Mouse (Mus musculus): Measurements from ENCODE around the gene Gm6526. TPM values are rescaled to one million over a fixed set of nuclear protein-coding genes. Genes with fewer than 3 reads are reported as not detected.

Gene Gm6526
- polyA plus RNA-seq (2017; shearing (Covaris generic)), result under 1 TPM in 1 of 2 experiments, not detected in 1; 0.16 TPM

GRCm38 (mm10) chr14:43747566-43747965, at the start of gene Gm6526:
Gm6526 (plus strand) TSS chr14:43747866.

GRCm38 (mm10) chr14:43727385-43727784, 20.3 kb upstream of the Gm6526 start, which contains the start of gene Gm16506:
Gm16506 (minus strand) TSS chr14:43727485.

GRCm38 (mm10) chr14:43784645-43785044, 37.0 kb downstream of the Gm6526 start, which contains the start of gene Gm8180:
Gm8180 (minus strand) TSS chr14:43784745.

Other genes starting within 250 kb of the Gm6526 start
- gene Gm5799, start 204.3 kb upstream of the Gm6526 start, polyA plus RNA-seq (2017; shearing (Covaris generic)), result not detected
- gene Gm17654, start 168.7 kb upstream of the Gm6526 start, polyA plus RNA-seq (2017; shearing (Covaris generic)), result not detected
- not detected for gene Gm10375, start 139.9 kb upstream of the Gm6526 start, polyA plus RNA-seq (2017; shearing (Covaris generic))
- not detected for gene Gm8165, start 70.7 kb upstream of the Gm6526 start, polyA plus RNA-seq (2017; shearing (Covaris generic))
- under 1 TPM; 0.63 to 0.66 TPM for gene Gm7324, start 50.0 kb upstream of the Gm6526 start, polyA plus RNA-seq (2017; shearing (Covaris generic))
- gene Gm16506, start 20.4 kb upstream of the Gm6526 start, polyA plus RNA-seq (2017; shearing (Covaris generic)), result not detected
- gene Gm8180, start 36.9 kb downstream of the Gm6526 start, polyA plus RNA-seq (2017; shearing (Covaris generic)), result not detected
- gene Ear1, start 127.7 kb downstream of the Gm6526 start, polyA plus RNA-seq (2017; shearing (Covaris generic)), result 1 to 10 TPM in 1 of 2 experiments, under 1 TPM in 1; 0.27 to 3.4 TPM
- not detected for gene Ear10, start 175.7 kb downstream of the Gm6526 start, polyA plus RNA-seq (2017; shearing (Covaris generic))
- under 1 TPM; 0.08 to 0.58 TPM for gene Gm8113, start 177.5 kb downstream of the Gm6526 start, polyA plus RNA-seq (2017; shearing (Covaris generic))
- gene Ang5, start 209.2 kb downstream of the Gm6526 start, polyA plus RNA-seq (2017; shearing (Covaris generic)), result not detected

Data from activated CD4-positive, CD25-positive, alpha-beta regulatory T cell (primary cell).